Mouse (Mus musculus): ENCODE data around the gene Cadm4. TPM values are rescaled to one million over a fixed set of nuclear protein-coding genes. Genes with fewer than 3 reads are reported as not detected.

The Cadm4 gene
- polyA plus RNA-seq (2015; fragmentation: Nextera tagmentation; extraction: Ambion mirVana), result 56.3 and 71.3 TPM in 2 replicates

- Histone ChIP-seq H3K4me2 (peak within 1 kb of the TSS; percentile 86), H3K27me3 (no peaks in the 10 kb centered on the region), H3K36me3 (no peaks in the 10 kb centered on the region), H3K27ac (replicated peaks) (peak within 1 kb of the TSS; percentile 86), H3K9ac (peak within 1 kb of the TSS; percentile 96), H3K4me1 (replicated peaks) (peaks cover 62% of the 10 kb centered on the region), H3K9me3 (no peaks in the 10 kb centered on the region), H3K4me3 (peak within 1 kb of the TSS; percentile 76)
- ATAC-seq (ENCODE audit: low read depth), result peak; percentile 85
- WGBS, result under 1% methylated on average over 72 of the region's 83 CpGs
Measured at GRCm38 (mm10) chr7:24481474-24482207, at the start of gene Cadm4. Gene Cadm4, plus strand, starts transcription at chr7:24482023.

- Histone ChIP-seq H3K4me2 (no peak overlapping the region), H3K4me1 (replicated peaks) (no peaks in the 10 kb centered on the region), H3K9me3 (0 out of 2 replicates have a peak, but pooled peaks cover 11% of the 10 kb centered on the region), H3K9ac (no peak overlapping the region), H3K36me3 (no peaks in the 10 kb centered on the region), H3K27ac (replicated peaks) (no peak overlapping the region), H3K27me3 (peaks cover 10% of the 10 kb centered on the region), H3K4me3 (no peak overlapping the region)
- 70% methylated on average over 5 of the region's 5 CpGs for WGBS
- no peak for ATAC-seq (ENCODE audit: low read depth)
Measured at GRCm38 (mm10) chr7:24435305-24435704, 46.5 kb upstream of the Cadm4 start.

- Histone ChIP-seq H3K4me3 (no peak overlapping the region), H3K4me2 (no peak overlapping the region), H3K27ac (replicated peaks) (no peak overlapping the region), H3K9ac (no peak overlapping the region), H3K9me3 (0 out of 2 replicates have a peak, but pooled peaks cover 3% of the 10 kb centered on the region), H3K4me1 (replicated peaks) (no peaks in the 10 kb centered on the region), H3K27me3 (peaks cover 7% of the 10 kb centered on the region), H3K36me3 (no peaks in the 10 kb centered on the region)
- no peak for ATAC-seq (ENCODE audit: low read depth)
- 79% methylated on average over 10 of the region's 10 CpGs for WGBS
Measured at GRCm38 (mm10) chr7:24437981-24438380, 43.8 kb upstream of the Cadm4 start.

- H3K9me3 ChIP-seq, result no peaks in the 10 kb centered on the region
- no peaks in the 10 kb centered on the region; the same call in 1 of the 2 replicates for H3K27me3 ChIP-seq
- H3K27ac ChIP-seq (replicated peaks), result no peak overlapping the region
- no peaks in the 10 kb centered on the region for H3K36me3 ChIP-seq
- no peak for ATAC-seq (ENCODE audit: low read depth)
- H3K9ac ChIP-seq, result no peak overlapping the region
- no peak overlapping the region for H3K4me3 ChIP-seq
- H3K4me1 ChIP-seq (replicated peaks), result no peaks in the 10 kb centered on the region
- no peak overlapping the region for H3K4me2 ChIP-seq
- WGBS, result 87% methylated on average over 6 of the region's 6 CpGs
Measured at GRCm38 (mm10) chr7:24439191-24439590, 42.6 kb upstream of the Cadm4 start.

GRCm38 (mm10) chr7:24439891-24440290, 41.9 kb upstream of the Cadm4 start:
- no peak overlapping the region for H3K27ac ChIP-seq (replicated peaks)
- no peaks in the 10 kb centered on the region for H3K9me3 ChIP-seq
- H3K9ac ChIP-seq, result no peak overlapping the region
- no peaks in the 10 kb centered on the region for H3K4me1 ChIP-seq (replicated peaks)
- no peak overlapping the region for H3K4me3 ChIP-seq
- H3K4me2 ChIP-seq, result no peak overlapping the region
- no peaks in the 10 kb centered on the region for H3K36me3 ChIP-seq
- no peak for ATAC-seq (ENCODE audit: low read depth)
- H3K27me3 ChIP-seq, result no peaks in the 10 kb centered on the region; the same call in 1 of the 2 replicates
- WGBS, result 79% methylated on average over 7 of the region's 7 CpGs

GRCm38 (mm10) chr7:24441785-24442184, 40.0 kb upstream of the Cadm4 start:
- WGBS, result 10% methylated on average over 1 of the region's 1 CpGs
- no peaks in the 10 kb centered on the region; the same call in 1 of the 2 replicates for H3K27me3 ChIP-seq
- no peaks in the 10 kb centered on the region for H3K36me3 ChIP-seq
- H3K4me3 ChIP-seq, result no peak overlapping the region
- no peak overlapping the region for H3K9ac ChIP-seq
- no peak overlapping the region for H3K4me2 ChIP-seq
- H3K4me1 ChIP-seq (replicated peaks), result no peaks in the 10 kb centered on the region
- ATAC-seq (ENCODE audit: low read depth), result no peak
- H3K9me3 ChIP-seq, result no peaks in the 10 kb centered on the region
- no peak overlapping the region for H3K27ac ChIP-seq (replicated peaks)

GRCm38 (mm10) chr7:24442313-24442712, 39.5 kb upstream of the Cadm4 start:
- no peak overlapping the region for H3K4me3 ChIP-seq
- 82% methylated on average over 8 of the region's 8 CpGs for WGBS
- H3K36me3 ChIP-seq, result no peaks in the 10 kb centered on the region
- H3K9ac ChIP-seq, result no peak overlapping the region
- H3K27me3 ChIP-seq, result no peaks in the 10 kb centered on the region; the same call in 1 of the 2 replicates
- no peaks in the 10 kb centered on the region for H3K4me1 ChIP-seq (replicated peaks)
- no peaks in the 10 kb centered on the region for H3K9me3 ChIP-seq
- no peak overlapping the region for H3K4me2 ChIP-seq
- no peak for ATAC-seq (ENCODE audit: low read depth)
- H3K27ac ChIP-seq (replicated peaks), result no peak overlapping the region

- no peak overlapping the region for H3K4me2 ChIP-seq
- no peak overlapping the region for H3K4me3 ChIP-seq
- H3K36me3 ChIP-seq, result no peaks in the 10 kb centered on the region
- 88% methylated on average over 9 of the region's 9 CpGs for WGBS
- no peaks in the 10 kb centered on the region for H3K9me3 ChIP-seq
- no peak overlapping the region for H3K27ac ChIP-seq (replicated peaks)
- H3K9ac ChIP-seq, result no peak overlapping the region
- ATAC-seq (ENCODE audit: low read depth), result no peak
- H3K4me1 ChIP-seq (replicated peaks), result no peaks in the 10 kb centered on the region
- no peaks in the 10 kb centered on the region; the same call in 1 of the 2 replicates for H3K27me3 ChIP-seq
Measured at GRCm38 (mm10) chr7:24445266-24445926, 36.4 kb upstream of the Cadm4 start.

GRCm38 (mm10) chr7:24446697-24447340, 35.0 kb upstream of the Cadm4 start:
- H3K27ac ChIP-seq (replicated peaks), result no peak overlapping the region
- H3K4me3 ChIP-seq, result no peak overlapping the region
- H3K4me2 ChIP-seq, result no peak overlapping the region
- no peaks in the 10 kb centered on the region for H3K36me3 ChIP-seq
- H3K9ac ChIP-seq, result no peak overlapping the region
- 75% methylated on average over 7 of the region's 7 CpGs for WGBS
- no peaks in the 10 kb centered on the region for H3K27me3 ChIP-seq
- H3K4me1 ChIP-seq (replicated peaks), result no peaks in the 10 kb centered on the region
- no peak for ATAC-seq (ENCODE audit: low read depth)
- H3K9me3 ChIP-seq, result no peaks in the 10 kb centered on the region

- no peaks in the 10 kb centered on the region for H3K9me3 ChIP-seq
- WGBS, result 63% methylated on average over 14 of the region's 14 CpGs
- no peak overlapping the region for H3K4me3 ChIP-seq
- no peaks in the 10 kb centered on the region for H3K36me3 ChIP-seq
- H3K9ac ChIP-seq, result no peak overlapping the region
- H3K27me3 ChIP-seq, result no peaks in the 10 kb centered on the region
- ATAC-seq (ENCODE audit: low read depth), result no peak
- H3K4me1 ChIP-seq (replicated peaks), result no peaks in the 10 kb centered on the region
- H3K27ac ChIP-seq (replicated peaks), result no peak overlapping the region
- no peak overlapping the region for H3K4me2 ChIP-seq
Measured at GRCm38 (mm10) chr7:24448782-24449517, 32.9 kb upstream of the Cadm4 start.

GRCm38 (mm10) chr7:24450585-24451017, 31.2 kb upstream of the Cadm4 start:
- Histone ChIP-seq H3K4me3 (no peak overlapping the region), H3K27ac (replicated peaks) (no peak overlapping the region), H3K4me1 (replicated peaks) (no peaks in the 10 kb centered on the region), H3K4me2 (no peak overlapping the region), H3K9ac (no peak overlapping the region), H3K9me3 (no peaks in the 10 kb centered on the region), H3K36me3 (no peaks in the 10 kb centered on the region), H3K27me3 (no peaks in the 10 kb centered on the region)
- ATAC-seq (ENCODE audit: low read depth), result no peak
- WGBS, result 63% methylated on average over 9 of the region's 9 CpGs

All from neural tube, embryonic 13.5 days (tissue).